Mouse (Mus musculus): ENCODE data around the gene Pla2g7. TPM values are rescaled to one million over a fixed set of nuclear protein-coding genes. Genes with fewer than 3 reads are reported as not detected.

Pla2g7 gene
- total RNA-seq, 2 experiments from 2014 or later, result 83.5 to 85.2 TPM

DNA sequence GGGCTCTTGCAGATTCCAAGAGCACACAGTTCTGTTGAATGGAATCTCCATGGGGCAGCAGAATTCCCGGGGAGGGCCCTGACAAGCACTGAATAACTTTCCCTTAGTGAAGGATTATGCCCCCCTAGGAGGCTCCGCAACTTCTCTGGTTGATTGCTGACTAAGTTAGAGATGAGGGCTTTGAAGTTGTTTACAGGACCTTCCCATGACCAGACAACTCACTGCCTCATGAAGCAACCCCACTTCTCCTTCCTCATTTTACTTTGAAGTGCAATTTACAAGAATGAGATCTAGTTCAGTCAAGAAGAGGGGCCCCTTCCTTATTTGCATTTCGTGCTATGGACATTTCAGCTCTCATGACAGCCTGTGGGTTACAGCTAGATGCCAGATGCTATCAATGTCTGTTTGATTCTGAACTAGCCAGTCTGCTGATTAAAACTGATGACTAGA lies 5.8 kb downstream of the Pla2g7 start:
- no peak for DNase-seq (ENCODE audit: low spot score in 2 of 2)

- DNase-seq (ENCODE audit: low spot score in 2 of 2), result no peak
Observed at GRCm38 (mm10) chr17:43580456-43580855, 12.6 kb downstream of the Pla2g7 start.

GRCm38 (mm10) chr17:43581012-43581467 lies 13.1 kb downstream of the Pla2g7 start:
- peak in 1 of 2 experiments; percentile 17 for DNase-seq (ENCODE audit: low spot score in 2 of 2)

GRCm38 (mm10) chr17:43584771-43585170 lies 16.9 kb downstream of the Pla2g7 start:
- DNase-seq (ENCODE audit: low spot score in 2 of 2), result no peak

- DNase-seq (ENCODE audit: low spot score in 2 of 2), result no peak
Observed at GRCm38 (mm10) chr17:43587278-43587677, 19.4 kb downstream of the Pla2g7 start.

DNA sequence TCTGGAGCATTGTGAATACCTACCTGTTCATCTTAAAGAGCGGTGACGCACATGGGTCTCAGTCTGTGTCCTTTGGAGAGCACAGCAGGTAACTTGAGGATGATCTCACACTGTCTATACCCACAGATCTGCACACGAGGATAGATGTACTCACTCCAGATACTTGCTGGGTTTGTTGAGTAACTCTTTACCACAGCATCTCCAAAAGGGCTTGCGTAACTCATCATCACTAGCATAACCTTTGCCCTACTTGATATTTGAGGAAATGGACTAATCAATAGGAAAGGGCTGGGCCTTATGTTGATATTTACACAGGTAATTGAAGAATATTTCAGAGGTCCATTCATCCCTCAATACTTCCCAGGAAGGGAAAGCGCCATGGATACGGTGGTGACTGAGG lies 21.9 kb downstream of the Pla2g7 start:
- DNase-seq (ENCODE audit: low spot score in 2 of 2), result no peak

DNA sequence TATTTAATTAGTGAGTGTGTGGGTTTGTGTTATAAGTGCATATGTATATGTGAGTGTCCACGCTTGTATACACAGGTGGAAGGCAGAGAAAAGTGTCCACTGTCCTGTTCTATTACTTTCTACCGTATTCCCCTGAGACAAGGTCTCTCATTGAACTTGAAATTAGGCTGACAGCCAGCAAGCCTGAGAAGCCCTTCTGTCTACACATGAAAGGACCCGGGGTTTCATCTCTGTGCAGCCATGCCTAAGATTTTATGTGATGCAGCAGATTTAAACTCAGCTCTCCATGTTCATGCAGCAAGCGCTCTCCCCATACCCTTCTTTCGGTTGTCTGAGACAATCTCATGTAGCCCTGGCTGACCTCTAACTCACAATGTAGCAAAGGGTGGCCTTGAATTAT lies 22.6 kb downstream of the Pla2g7 start:
- no peak for DNase-seq (ENCODE audit: low spot score in 2 of 2)

DNA sequence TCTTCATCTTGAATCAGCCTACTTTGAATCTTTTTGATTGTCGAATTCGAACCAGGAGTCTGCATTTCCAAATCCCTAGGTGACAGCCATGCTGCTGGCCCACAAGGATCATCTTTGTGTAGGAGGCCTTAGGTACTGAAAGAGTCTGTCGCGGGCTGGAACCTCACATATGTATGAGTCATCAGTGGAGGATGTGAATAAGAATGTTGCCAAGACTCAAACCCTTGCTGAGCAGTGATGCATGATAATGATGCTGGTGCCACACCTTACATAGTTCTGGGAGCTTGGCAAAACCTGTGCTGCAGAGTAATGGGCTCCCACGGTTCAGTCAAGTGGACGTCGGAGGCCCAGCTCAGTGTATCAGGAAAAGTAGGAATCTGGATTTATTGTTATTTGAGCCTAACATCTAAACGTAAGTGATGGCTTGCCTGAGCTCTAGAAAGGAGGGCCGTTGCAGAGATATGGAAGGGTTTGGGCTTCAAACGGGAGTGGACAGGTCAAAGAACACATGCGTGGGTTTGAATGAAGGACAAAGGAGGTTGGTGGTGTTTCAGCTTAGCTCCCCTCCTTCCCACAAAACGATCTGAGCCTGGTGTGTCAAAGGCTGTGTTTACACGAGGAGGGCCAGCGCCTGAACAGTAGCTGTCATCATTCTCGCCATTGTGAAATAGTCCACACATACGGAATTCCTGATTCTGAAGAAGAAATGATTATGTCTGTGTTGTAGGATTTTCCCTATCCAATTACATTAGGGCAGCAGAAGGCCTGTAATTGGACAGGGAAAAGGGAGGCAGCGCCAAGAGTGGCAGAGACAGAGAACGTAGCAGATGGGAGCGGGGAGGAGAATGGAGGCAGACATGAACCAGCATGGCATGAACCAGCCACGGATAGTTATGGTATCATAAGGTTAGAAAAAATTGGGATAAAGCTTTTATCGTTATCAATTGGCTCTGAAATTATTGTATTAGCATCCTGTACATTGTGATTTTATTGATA lies 24.7 kb downstream of the Pla2g7 start:
- DNase-seq (ENCODE audit: low spot score in 2 of 2), result peak; percentile 28 to 56

DNA sequence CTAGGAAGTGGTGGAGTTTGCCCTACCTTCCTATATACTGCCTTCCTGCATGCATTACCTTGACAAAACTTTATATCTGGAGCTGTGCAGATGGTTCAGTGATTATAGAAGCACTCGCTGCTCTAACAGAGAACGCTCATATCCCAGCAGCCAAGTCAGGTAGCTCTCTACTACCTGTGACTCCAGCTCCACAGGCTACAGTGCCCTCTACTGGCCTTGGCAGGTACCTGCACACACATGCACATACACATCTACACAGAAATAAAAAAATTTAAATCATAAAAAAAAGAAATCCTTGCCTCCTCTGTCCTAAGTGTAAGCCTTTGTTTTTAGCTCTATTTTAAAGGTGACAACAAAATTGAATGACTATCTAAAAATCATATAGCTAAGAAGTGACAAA lies 29.8 kb downstream of the Pla2g7 start:
- no peak for DNase-seq (ENCODE audit: low spot score in 2 of 2)

GRCm38 (mm10) chr17:43598706-43599105 lies 30.8 kb downstream of the Pla2g7 start:
- DNase-seq (ENCODE audit: low spot score in 2 of 2), result no peak

DNA sequence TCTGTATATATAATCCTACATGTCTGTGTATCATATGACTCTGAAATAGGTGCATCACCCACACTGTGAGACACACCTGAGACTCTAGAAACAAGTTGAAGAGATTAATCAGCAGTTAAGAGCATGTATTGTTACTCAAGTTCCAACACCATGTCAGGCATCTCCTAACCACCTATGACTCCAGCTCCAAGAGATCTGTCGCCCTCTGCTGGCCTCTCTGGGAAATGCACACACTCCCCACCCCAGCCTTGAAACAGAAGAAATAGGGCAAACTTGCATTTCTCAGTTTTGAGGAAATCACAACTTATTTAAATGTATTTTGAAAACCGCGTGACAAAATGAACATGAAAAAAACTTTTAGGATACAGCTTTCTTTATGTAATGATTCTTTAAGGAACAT lies 38.8 kb downstream of the Pla2g7 start:
- DNase-seq (ENCODE audit: low spot score in 2 of 2), result peak; percentile 46 to 78

DNA sequence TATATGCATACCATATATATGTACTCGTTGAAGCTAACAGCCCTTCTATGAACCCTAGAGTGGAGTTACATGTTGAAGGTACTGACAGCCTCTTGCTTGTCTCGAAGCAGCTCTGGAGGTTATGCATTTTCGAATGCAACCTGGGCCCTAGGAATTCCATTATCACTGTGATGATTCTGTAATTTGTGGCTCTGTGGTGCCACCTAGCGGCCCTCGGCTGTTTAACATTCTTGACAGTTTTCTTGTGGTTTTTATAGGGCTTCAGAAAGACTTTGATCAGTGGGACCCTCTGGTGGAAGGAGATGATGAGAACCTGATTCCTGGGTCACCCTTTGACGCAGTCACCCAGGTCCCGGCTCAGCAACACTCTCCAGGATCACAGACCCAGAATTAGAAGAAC lies 43.7 kb downstream of the Pla2g7 start:
- DNase-seq (ENCODE audit: low spot score in 2 of 2), result peak; percentile 53 to 55

GRCm38 (mm10) chr17:43612221-43612620 lies 44.3 kb downstream of the Pla2g7 start:
- no peak for DNase-seq (ENCODE audit: low spot score in 2 of 2)

GRCm38 (mm10) chr17:43619156-43619555 lies 51.3 kb downstream of the Pla2g7 start:
- DNase-seq (ENCODE audit: low spot score in 2 of 2), result no peak

- no peak for DNase-seq (ENCODE audit: low spot score in 2 of 2)
Observed at GRCm38 (mm10) chr17:43622076-43622475, 54.2 kb downstream of the Pla2g7 start.

- no peak for DNase-seq (ENCODE audit: low spot score in 2 of 2)
Observed at GRCm38 (mm10) chr17:43628246-43628645, 60.3 kb downstream of the Pla2g7 start.

DNA sequence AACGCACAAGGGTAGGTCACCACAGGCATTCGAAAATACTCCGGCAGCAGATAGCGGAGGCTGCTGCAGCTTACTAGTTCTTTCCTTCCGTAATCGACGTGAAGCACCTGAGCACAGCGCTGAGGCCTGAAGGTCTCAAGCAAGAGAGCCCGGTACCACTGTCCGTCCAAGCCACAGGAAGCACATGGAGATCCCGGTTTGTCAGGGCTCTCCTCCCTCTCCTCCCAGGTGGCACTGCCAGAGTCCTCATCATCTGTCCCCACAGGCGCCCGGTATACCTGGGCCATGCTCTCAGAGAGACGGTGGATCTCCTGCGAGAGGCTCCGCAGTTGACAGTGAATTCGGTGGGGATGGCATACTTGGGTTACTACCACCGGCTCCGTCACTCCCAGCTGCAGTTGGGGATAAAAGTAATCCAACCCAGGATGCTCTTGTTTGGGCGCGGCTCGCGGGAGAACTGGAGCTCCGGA lies 61.2 kb downstream of the Pla2g7 start:
- DNase-seq (ENCODE audit: low spot score in 2 of 2), result no peak

GRCm38 (mm10) chr17:43629496-43630426 lies 61.9 kb downstream of the Pla2g7 start, which contains the start of gene Tdrd6:
Tdrd6 (minus strand) TSS chr17:43630299.
- DNase-seq (ENCODE audit: low spot score in 2 of 2), result peak in 1 of 2 experiments; percentile 11

DNA sequence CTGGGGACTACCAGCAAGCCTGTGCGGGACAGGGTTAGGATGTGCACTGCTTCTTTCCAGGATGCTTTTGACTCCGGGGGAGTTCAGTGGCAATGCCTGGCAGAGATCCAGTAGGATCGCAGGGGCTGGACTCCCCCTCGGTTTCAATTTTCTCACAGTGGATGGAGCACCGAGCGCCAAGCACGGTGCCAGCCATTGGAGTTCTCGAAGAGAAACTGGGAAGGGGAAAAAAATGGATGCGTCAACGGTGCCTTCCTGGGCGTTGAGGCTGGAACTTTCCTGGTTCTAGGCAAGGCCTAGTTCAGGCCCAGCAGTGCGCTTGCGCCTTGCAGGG lies 62.5 kb downstream of the Pla2g7 start:
- DNase-seq (ENCODE audit: low spot score in 2 of 2), result no peak

- no peak for DNase-seq (ENCODE audit: low spot score in 2 of 2)
Observed at GRCm38 (mm10) chr17:43637146-43637545, 69.2 kb downstream of the Pla2g7 start.

GRCm38 (mm10) chr17:43640825-43641224 lies 72.9 kb downstream of the Pla2g7 start:
- no peak for DNase-seq (ENCODE audit: low spot score in 2 of 2)

Measured in left cerebral cortex, adult 18-20 months (tissue).